Comparison of ENCODE assay signal across 17 mouse cellular contexts in the genomic region with DNA sequence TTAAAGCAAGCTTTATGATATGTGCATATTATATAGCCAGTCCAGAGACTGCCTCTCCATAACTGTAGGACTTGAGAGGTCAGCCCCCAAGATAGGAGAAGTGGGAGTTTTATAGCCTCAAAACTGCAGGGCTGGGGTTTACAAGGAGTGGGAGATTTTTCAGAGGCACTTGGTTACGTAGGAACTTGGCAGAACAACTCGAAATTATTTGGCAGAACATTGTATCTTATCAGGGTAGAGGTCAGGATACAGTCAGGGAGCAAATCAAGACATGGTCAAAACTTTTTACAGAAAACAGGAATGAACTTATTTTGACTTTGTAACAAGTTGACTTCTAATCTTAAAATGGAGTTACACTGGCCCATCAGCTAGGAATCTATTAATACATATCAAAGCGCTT. TPM values are rescaled to one million over a fixed set of nuclear protein-coding genes. Genes with fewer than 3 reads are reported as not detected.
DNase-seq lines count a peak whose midpoint lies in the region; ATAC-seq and TF ChIP-seq lines count a peak whose summit lies in the region.
"Had no signal": no experiment of that assay in that cellular context is flagged by ENCODE, and none has a peak within 500 bp of the region (broad histone marks: within the 10 kb centered on the region; RNA-seq: fewer than 3 reads in every experiment).

No protein-coding gene starts in this region.

- no peak for TF ChIP-seq CTCF in gastrocnemius, adult 2 months (IDR thresholded peaks at IDR 0.05)

- H3K4me2 ChIP-seq in limb, embryonic 13.5 days (replicated peaks): no peak overlapping the region
- H3K4me2 ChIP-seq: embryonic facial prominence, embryonic 12.5 days had no signal

- H3K27ac ChIP-seq in gastrocnemius, adult 2 months: peak overlapping the region; percentile 46; the same call in 1 of the 2 replicates
- no peak overlapping the region for H3K27ac ChIP-seq in limb, embryonic 13.5 days
- no peak overlapping the region for H3K27ac ChIP-seq in limb, embryonic 10.5 days
- H3K27ac ChIP-seq in brown adipose tissue, adult 24 weeks (replicated peaks; ENCODE audit: low read depth, low read length): peak overlapping the region; percentile 87
- H3K27ac ChIP-seq: embryonic facial prominence, embryonic 12.5 days had no signal

- DNase-seq in gastrocnemius, adult 2 months: no peak
- DNase-seq in gastrocnemius, postnatal 10 days: no peak
- no peak for DNase-seq in limb, embryonic 10.5 days (ENCODE audit: low spot score)
- DNase-seq in heart, postnatal 25 days (ENCODE audit: low spot score): peak; percentile 40
- no peak for DNase-seq in urinary bladder, postnatal 36 days (ENCODE audit: low spot score in 2 of 2)
- DNase-seq: cerebellum, postnatal 36 days; kidney, postnatal 25 days; left cerebral cortex, postnatal 4 days; right cerebral cortex, postnatal 14 days; thymus, postnatal 4 days had no signal

- no peaks in the 10 kb centered on the region for H3K36me3 ChIP-seq in limb, embryonic 13.5 days
- no peaks in the 10 kb centered on the region for H3K36me3 ChIP-seq in limb, embryonic 10.5 days
- H3K36me3 ChIP-seq: embryonic facial prominence, embryonic 12.5 days; G1E had no signal

- peak; percentile 59; the same call in 1 of the 2 replicates for ATAC-seq in limb, embryonic 13.5 days (ENCODE audit: low FRiP score, low read depth)
- no peak for ATAC-seq in activated CD4-positive, CD25-positive, alpha-beta regulatory T cell, adult 4 months

- H3K4me3 ChIP-seq in gastrocnemius, adult 2 months: no peak overlapping the region
- H3K4me3 ChIP-seq in limb, embryonic 13.5 days: no peak overlapping the region
- H3K4me3 ChIP-seq in limb, embryonic 10.5 days: no peak overlapping the region
- H3K4me3 ChIP-seq in brown adipose tissue, adult 24 weeks (ENCODE audit: insufficient read depth, low read depth, low read length): no peak overlapping the region
- H3K4me3 ChIP-seq: embryonic facial prominence, embryonic 12.5 days had no signal

- no peaks in the 10 kb centered on the region for H3K4me1 ChIP-seq in limb, embryonic 13.5 days
- 0 out of 2 replicates have a peak, but pooled peaks cover 3% of the 10 kb centered on the region for H3K4me1 ChIP-seq in limb, embryonic 10.5 days
- H3K4me1 ChIP-seq in brown adipose tissue, adult 24 weeks (ENCODE audit: control insufficient read depth, insufficient read depth, insufficient read length, low read length): peaks cover 36% of the 10 kb centered on the region
- H3K4me1 ChIP-seq: embryonic facial prominence, embryonic 12.5 days had no signal

- H3K9me3 ChIP-seq in limb, embryonic 13.5 days: no peaks in the 10 kb centered on the region
- H3K9me3 ChIP-seq in limb, embryonic 10.5 days (replicated peaks): no peaks in the 10 kb centered on the region
- H3K9me3 ChIP-seq: embryonic facial prominence, embryonic 12.5 days; G1E had no signal

- intact Hi-C loops in gastrocnemius, adult 2 months (cut with DNase I): no loop called here
- intact Hi-C loops in heart, postnatal 25 days (cut with DNase I): no loop called here

- no peak overlapping the region for H3K9ac ChIP-seq in limb, embryonic 13.5 days
- H3K9ac ChIP-seq: embryonic facial prominence, embryonic 12.5 days had no signal

- no peaks in the 10 kb centered on the region for H3K27me3 ChIP-seq in limb, embryonic 13.5 days
- no peaks in the 10 kb centered on the region for H3K27me3 ChIP-seq in limb, embryonic 10.5 days (ENCODE audit: low read depth, poor library complexity, severe bottlenecking)
- H3K27me3 ChIP-seq: embryonic facial prominence, embryonic 12.5 days had no signal

- WGBS in limb, embryonic 13.5 days: 59% methylated on average over 3 of the region's 3 CpGs
- WGBS in limb, embryonic 10.5 days: 80% methylated on average over 3 of the region's 3 CpGs

RNA-seq across cellular contexts. Expression of gene Vwa3a, which starts 6.9 kb away (rescaled TPM):
- 1 to 10 TPM in 1 of 2 experiments, under 1 TPM in 1; 0.48 to 1.1 TPM for total RNA-seq in gastrocnemius, adult 2 months (2021)
- under 1 TPM; 0.47 to 0.79 TPM for total RNA-seq in gastrocnemius, postnatal 10 days (2021)
- polyA plus RNA-seq in limb, embryonic 13.5 days (2015; fragmentation: Nextera tagmentation; extraction: Ambion mirVana): 0.10 and 0.20 TPM in 2 replicates
- polyA plus RNA-seq in limb, embryonic 10.5 days (2016; fragmentation: Nextera tagmentation; extraction: Ambion mirVana): 0.05 and 0.13 TPM in 2 replicates
- 1.3 and 1.7 TPM in 2 replicates for polyA plus RNA-seq in brown adipose tissue, adult 24 weeks (2012; ENCODE audit: insufficient read depth, insufficient read length, missing spikeins)
- 1 to 10 TPM; 2.8 to 3.5 TPM for total RNA-seq in heart, postnatal 25 days (2021)
- polyA plus RNA-seq in activated CD4-positive, CD25-positive, alpha-beta regulatory T cell, adult 4 months (2017; shearing (Covaris generic)): not detected
- total RNA-seq: megakaryocyte, adult 5-6 weeks; monocyte, adult 5-6 weeks had no signal
- polyA plus RNA-seq: G1E had no signal

Comparison
In these comparisons a context has a peak if more than half of its experiments do, and no peak if none do; other contexts are left out.
1. H3K27ac ChIP-seq: peak in gastrocnemius, adult 2 months (single experiment) and brown adipose tissue, adult 24 weeks (single experiment); none in limb, embryonic 13.5 days (single experiment) and limb, embryonic 10.5 days (single experiment).